Comparison of ENCODE assay signal across 12 mouse cellular contexts in genomic region chr10:18964856-18965255, GRCm38 (mm10). TPM values are rescaled to one million over a fixed set of nuclear protein-coding genes. Genes with fewer than 3 reads are reported as not detected.
A peak's percentile ranks its signal among the peaks of the same experiment; 100 is the strongest.
DNase-seq lines count a peak whose midpoint lies in the region; ATAC-seq lines count a peak whose summit lies in the region.
"Had no signal": no experiment of that assay in that cellular context is flagged by ENCODE, and none has a peak within 500 bp of the region (broad histone marks: within the 10 kb centered on the region; RNA-seq: fewer than 3 reads in every experiment).

No protein-coding gene starts in this region.

- no peaks in the 10 kb centered on the region for H3K36me3 ChIP-seq in kidney, embryonic 16.5 days (ENCODE audit: insufficient read depth, low read length)
- no peaks in the 10 kb centered on the region for H3K36me3 ChIP-seq in megakaryocyte, embryonic 14.5 days (replicated peaks; ENCODE audit: low read length)
- no peaks in the 10 kb centered on the region for H3K36me3 ChIP-seq in heart, embryonic 10.5 days
- H3K36me3 ChIP-seq: forebrain, embryonic 12.5 days; G1E; hindbrain, embryonic 13.5 days; liver, embryonic 12.5 days had no signal

- peaks cover 13% of the 10 kb centered on the region; the same call in 1 of the 2 replicates for H3K4me1 ChIP-seq in kidney, embryonic 16.5 days (ENCODE audit: insufficient read depth, low read length)
- peaks cover 25% of the 10 kb centered on the region for H3K4me1 ChIP-seq in megakaryocyte, embryonic 14.5 days
- H3K4me1 ChIP-seq in heart, embryonic 10.5 days = no peaks in the 10 kb centered on the region
- H3K4me1 ChIP-seq: forebrain, embryonic 12.5 days; hindbrain, embryonic 13.5 days; liver, embryonic 12.5 days had no signal

- ATAC-seq in kidney, embryonic 16.5 days (ENCODE audit: low FRiP score, low TSS enrichment) = no peak; the same call in 1 of the 2 replicates
- peak; percentile 80 for ATAC-seq in granulocyte monocyte progenitor cell, adult 5-6 weeks (replicated peaks; ENCODE audit: poor library complexity, severe bottlenecking)
- ATAC-seq in erythroid progenitor cell, adult 5-6 weeks (replicated peaks; ENCODE audit: low FRiP score, poor library complexity, severe bottlenecking) = no peak
- ATAC-seq: liver, embryonic 12.5 days had no signal

- no peak overlapping the region for H3K4me2 ChIP-seq in kidney, embryonic 16.5 days (replicated peaks; ENCODE audit: low read depth, low read length)
- H3K4me2 ChIP-seq: forebrain, embryonic 12.5 days; hindbrain, embryonic 13.5 days; liver, embryonic 12.5 days had no signal

- H3K9me3 ChIP-seq in kidney, embryonic 16.5 days (ENCODE audit: low read length) = no peaks in the 10 kb centered on the region
- H3K9me3 ChIP-seq in megakaryocyte, embryonic 14.5 days = no peaks in the 10 kb centered on the region
- no peaks in the 10 kb centered on the region for H3K9me3 ChIP-seq in heart, embryonic 10.5 days
- H3K9me3 ChIP-seq: forebrain, embryonic 12.5 days; G1E; hindbrain, embryonic 13.5 days; liver, embryonic 12.5 days had no signal

- peak; percentile 19 for DNase-seq in kidney, adult 9 months
- DNase-seq in CD4-positive, CD25-positive, alpha-beta regulatory T cell, adult 2 months (ENCODE audit: low read depth, low spot score) = peak; percentile 62
- no peak for DNase-seq in right cerebral cortex, postnatal 14 days
- DNase-seq in heart, embryonic 10.5 days (ENCODE audit: low spot score) = no peak

- whole genome bisulfite sequencing in kidney, embryonic 16.5 days = 56% methylated on average over 7 of the region's 7 CpGs
- 66% methylated on average over 7 of the region's 7 CpGs for WGBS in heart, embryonic 10.5 days

- no peaks in the 10 kb centered on the region for H3K27me3 ChIP-seq in kidney, embryonic 16.5 days (ENCODE audit: insufficient read depth, low read length)
- H3K27me3 ChIP-seq in megakaryocyte, embryonic 14.5 days (replicated peaks) = peaks cover 6% of the 10 kb centered on the region
- H3K27me3 ChIP-seq in heart, embryonic 10.5 days (ENCODE audit: insufficient read depth, poor library complexity, severe bottlenecking) = no peaks in the 10 kb centered on the region
- H3K27me3 ChIP-seq: forebrain, embryonic 12.5 days; hindbrain, embryonic 13.5 days; liver, embryonic 12.5 days had no signal

- H3K9ac ChIP-seq in kidney, embryonic 16.5 days (replicated peaks; ENCODE audit: low read length) = no peak overlapping the region
- H3K9ac ChIP-seq: forebrain, embryonic 12.5 days; hindbrain, embryonic 13.5 days; liver, embryonic 12.5 days had no signal

- no peak overlapping the region for H3K27ac ChIP-seq in kidney, embryonic 16.5 days (ENCODE audit: low read length)
- H3K27ac ChIP-seq in heart, embryonic 10.5 days = no peak overlapping the region
- H3K27ac ChIP-seq: forebrain, embryonic 12.5 days; hindbrain, embryonic 13.5 days; liver, embryonic 12.5 days had no signal

- H3K4me3 ChIP-seq in kidney, embryonic 16.5 days (ENCODE audit: low read length) = no peak overlapping the region
- peak overlapping the region; percentile 86 for H3K4me3 ChIP-seq in megakaryocyte, embryonic 14.5 days (replicated peaks)
- no peak overlapping the region for H3K4me3 ChIP-seq in heart, embryonic 10.5 days
- H3K4me3 ChIP-seq: forebrain, embryonic 12.5 days; hindbrain, embryonic 13.5 days; liver, embryonic 12.5 days had no signal

RNA-seq across cellular contexts. Expression of gene Tnfaip3, which starts 50.6 kb away (rescaled TPM):
- polyA plus RNA-seq in kidney, embryonic 16.5 days (2015; fragmentation: Nextera tagmentation; extraction: Ambion mirVana) = 2.6 and 3.5 TPM in 2 replicates
- total RNA-seq in granulocyte monocyte progenitor cell, adult 5-6 weeks (2014; fragmentation: Nextera tagmentation) = 3.1 and 6.1 TPM in 2 replicates
- total RNA-seq in granulocyte monocyte progenitor cell, adult 5-6 weeks (2017) = 34.0 and 36.2 TPM in 2 replicates
- polyA plus RNA-seq in megakaryocyte, embryonic 14.5 days (2012; ENCODE audit: insufficient read depth, low replicate concordance) = 1.8 and 3.0 TPM in 2 replicates
- 1.6 and 3.7 TPM in 2 replicates for polyA plus RNA-seq in heart, embryonic 10.5 days (2016; fragmentation: Nextera tagmentation; extraction: Ambion mirVana)
- 21.3 and 42.3 TPM in 2 replicates for total RNA-seq in erythroid progenitor cell, adult 5-6 weeks (2015; ENCODE audit: low replicate concordance)
- total RNA-seq in erythroid progenitor cell, adult 5-6 weeks (2017; ENCODE audit: low replicate concordance) = 4.3 and 6.2 TPM in 2 replicates

Comparison
In these comparisons a context has a peak if more than half of its experiments do, and no peak if none do; other contexts are left out.
1. DNase-seq: peak in kidney, adult 9 months (single experiment) and CD4-positive, CD25-positive, alpha-beta regulatory T cell, adult 2 months (single experiment); none in right cerebral cortex, postnatal 14 days (single experiment) and heart, embryonic 10.5 days (single experiment).